ENCODE assay signal across 8 mouse cellular contexts in genomic region chr12:83342875-83343185, GRCm38 (mm10).
DNase-seq lines count a peak whose midpoint lies in the region; ATAC-seq lines count a peak whose summit lies in the region.

No protein-coding gene starts in this region.

- no peak for ATAC-seq in activated CD4-positive, CD25-positive, alpha-beta regulatory T cell, adult 4 months
- ATAC-seq in monocyte, adult 5-6 weeks (replicated peaks; ENCODE audit: insufficient number of reproducible peaks, low FRiP score, low TSS enrichment, poor library complexity, severe bottlenecking) = no peak

- peak; percentile 50 for DNase-seq in layer of hippocampus, adult 11-12 months (ENCODE audit: low spot score)
- no peak for DNase-seq in layer of hippocampus, adult 9-10 months (ENCODE audit: low spot score)
- DNase-seq in cerebellum, postnatal 25 days = peak; percentile 78 to 82
- peak; percentile 48 for DNase-seq in kidney, adult 11 months
- DNase-seq in left cerebral cortex, adult 9 months (ENCODE audit: low spot score in 2 of 2) = peak; percentile 22 to 49
- no peak for DNase-seq in urinary bladder, postnatal 10 days (ENCODE audit: low spot score)

Comparison
In these comparisons a context has a peak if more than half of its experiments do, and no peak if none do; other contexts are left out.
1. DNase-seq: peak in layer of hippocampus, adult 11-12 months (single experiment), cerebellum, postnatal 25 days (2 of 2), kidney, adult 11 months (single experiment) and left cerebral cortex, adult 9 months (2 of 2); none in layer of hippocampus, adult 9-10 months (single experiment) and urinary bladder, postnatal 10 days (single experiment).